Mouse (Mus musculus): ENCODE results near the gene Mkrn1.

DNA sequence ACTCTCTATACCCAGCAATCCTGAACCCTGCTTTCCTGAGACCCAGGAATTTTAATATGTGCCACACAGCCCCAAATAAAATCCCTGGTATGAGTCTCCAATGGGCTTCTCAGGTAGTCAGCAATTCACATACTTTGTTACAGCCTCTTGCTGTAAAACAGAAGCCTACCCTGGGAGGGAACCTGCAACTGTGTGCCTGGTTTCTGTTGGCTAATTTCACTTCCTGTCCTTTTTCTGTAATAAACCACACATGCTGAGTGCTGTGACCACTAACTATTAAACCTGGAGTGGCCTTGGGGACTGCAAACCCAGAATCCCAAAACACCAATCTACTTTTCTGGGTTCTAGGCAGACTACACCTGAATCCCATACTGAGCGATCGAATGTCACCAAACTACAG, 57.6 kb downstream of the Mkrn1 start:
- TF ChIP-seq EP300 (IDR thresholded peaks at IDR 0.05; ENCODE audit: low read depth) (no peak), CTCF (IDR thresholded peaks at IDR 0.05; ENCODE audit: low read depth) (no peak)
